Mouse (Mus musculus): ENCODE measurements around the gene Rpl13a.

- TF ChIP-seq POLR2A (IDR thresholded peaks at IDR 0.05; ENCODE audit: insufficient read depth, low read length) (no peak), CTCF (IDR thresholded peaks at IDR 0.05; ENCODE audit: low read depth, low read length) (no peak), EP300 (IDR thresholded peaks at IDR 0.05; ENCODE audit: insufficient read depth, low read depth, low read length) (no peak)
Observed at GRCm38 (mm10) chr7:45134544-45135026, 6.0 kb upstream of the Rpl13a start.
